Mouse (Mus musculus): ENCODE data around the gene Xab2. TPM values are rescaled to one million over a fixed set of nuclear protein-coding genes. Genes with fewer than 3 reads are reported as not detected.

The Xab2 gene
- polyA plus RNA-seq, 1 experiment from 2014 or later: 15.9 TPM

- peaks cover 12% of the 10 kb centered on the region for H3K36me3 ChIP-seq (replicated peaks; ENCODE audit: insufficient read depth, low read length)
- no peak overlapping the region for H3K4me3 ChIP-seq (ENCODE audit: low read depth, low read length)
- ATAC-seq: no peak
- H3K9ac ChIP-seq (replicated peaks): no peak overlapping the region
- no peaks in the 10 kb centered on the region for H3K27me3 ChIP-seq (ENCODE audit: insufficient read depth, low read length)
- TF ChIP-seq EP300 (IDR thresholded peaks at IDR 0.05; ENCODE audit: low read depth) (no peak), CTCF (IDR thresholded peaks at IDR 0.05; ENCODE audit: low read depth) (no peak)
- H3K27ac ChIP-seq (ENCODE audit: low read depth): peak overlapping the region; percentile 57
- H3K4me1 ChIP-seq (ENCODE audit: insufficient read depth): no peaks in the 10 kb centered on the region; the same call in 1 of the 2 replicates
- 0 out of 2 replicates have a peak overlapping the region, but pooled peaks have one; percentile 7 for H3K4me2 ChIP-seq (ENCODE audit: low read depth, low read length)
- 67% methylated on average over 6 of the region's 6 CpGs for WGBS (ENCODE audit: insufficient replicate concordance)
- H3K9me3 ChIP-seq (ENCODE audit: low read length): no peaks in the 10 kb centered on the region
- DNase-seq: no peak
These were observed 25.9 kb upstream of the Xab2 start for GRCm38 (mm10) chr8:3646824-3647531.

DNA sequence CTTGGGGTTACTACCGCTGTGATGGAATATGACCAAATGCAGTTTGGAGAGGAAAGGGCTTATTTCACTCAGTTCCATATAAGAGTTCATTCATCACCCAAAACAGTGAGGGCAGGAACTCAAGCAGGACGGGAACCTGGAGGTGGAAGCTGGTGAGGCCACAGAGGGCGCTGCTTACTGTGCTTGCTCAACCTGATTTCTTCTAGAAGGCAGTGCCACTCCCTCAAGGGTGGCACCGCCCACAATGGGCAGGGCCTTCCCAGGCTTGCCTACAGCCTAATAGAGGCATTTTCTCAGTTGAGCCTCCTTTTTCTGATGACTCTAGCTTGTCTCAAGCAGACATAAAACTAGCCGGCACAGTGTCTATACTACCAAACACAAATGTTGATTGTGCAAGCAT is 24.7 kb upstream of the Xab2 start:
- peaks cover 23% of the 10 kb centered on the region for H3K36me3 ChIP-seq (replicated peaks; ENCODE audit: insufficient read depth, low read length)
- TF ChIP-seq EP300 (IDR thresholded peaks at IDR 0.05; ENCODE audit: low read depth) (no peak), CTCF (IDR thresholded peaks at IDR 0.05; ENCODE audit: low read depth) (peak; percentile 65)
- no peak overlapping the region for H3K9ac ChIP-seq (replicated peaks)
- H3K27ac ChIP-seq (ENCODE audit: low read depth): peak overlapping the region; percentile 57; the same call in 1 of the 2 replicates
- DNase-seq (peak; percentile 81), ATAC-seq (peak; percentile 81)
- no peaks in the 10 kb centered on the region for H3K27me3 ChIP-seq (ENCODE audit: insufficient read depth, low read length)
- H3K4me3 ChIP-seq (ENCODE audit: low read depth, low read length): no peak overlapping the region
- no peak overlapping the region for H3K4me2 ChIP-seq (ENCODE audit: low read depth, low read length)
- H3K9me3 ChIP-seq (ENCODE audit: low read length): no peaks in the 10 kb centered on the region
- WGBS (ENCODE audit: insufficient replicate concordance): 9% methylated on average over 5 of the region's 5 CpGs
- H3K4me1 ChIP-seq (ENCODE audit: insufficient read depth): no peaks in the 10 kb centered on the region; the same call in 1 of the 2 replicates

DNA sequence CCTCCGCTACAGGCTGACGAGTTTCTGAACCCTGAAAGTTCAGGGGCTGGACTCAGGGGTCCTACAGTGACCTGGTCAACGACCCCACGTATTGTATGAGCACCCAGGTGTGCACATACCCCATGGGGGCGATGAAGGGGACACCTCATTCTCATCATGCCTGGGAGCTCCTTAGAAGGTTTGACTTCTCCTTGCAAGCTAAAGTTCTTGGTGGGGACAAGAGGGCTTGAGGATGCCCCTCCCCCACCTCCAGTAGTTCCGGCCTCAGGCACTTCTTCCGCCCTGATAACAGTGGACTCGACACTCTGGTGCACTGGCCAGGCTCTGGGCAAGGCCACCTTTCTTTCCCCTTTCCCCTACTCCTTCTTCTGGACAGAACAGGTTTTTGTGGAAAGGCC is 10.4 kb upstream of the Xab2 start:
- 7% methylated on average over 8 of the region's 8 CpGs for WGBS (ENCODE audit: insufficient replicate concordance)
- peak; percentile 29 for ATAC-seq
- peaks cover 38% of the 10 kb centered on the region for H3K36me3 ChIP-seq (replicated peaks; ENCODE audit: insufficient read depth, low read length)
- H3K9me3 ChIP-seq (ENCODE audit: low read length): no peaks in the 10 kb centered on the region
- DNase-seq: peak; percentile 57
- H3K27me3 ChIP-seq (ENCODE audit: insufficient read depth, low read length): no peaks in the 10 kb centered on the region
- peaks cover 17% of the 10 kb centered on the region for H3K4me1 ChIP-seq (ENCODE audit: insufficient read depth)
- peak overlapping the region; percentile 67 for H3K4me3 ChIP-seq (ENCODE audit: low read depth, low read length)
- peak overlapping the region; percentile 66 for H3K9ac ChIP-seq (replicated peaks)
- peak overlapping the region; percentile 42 for H3K27ac ChIP-seq (ENCODE audit: low read depth)
- H3K4me2 ChIP-seq (ENCODE audit: low read depth, low read length): peak overlapping the region; percentile 68
- TF ChIP-seq EP300 (IDR thresholded peaks at IDR 0.05; ENCODE audit: low read depth) (no peak), CTCF (IDR thresholded peaks at IDR 0.05; ENCODE audit: low read depth) (no peak)

GRCm38 (mm10) chr8:3630647-3631477 is 9.7 kb upstream of the Xab2 start, which contains the start of gene Stxbp2:
Gene Stxbp2, plus strand, starts transcription at chr8:3630955.
- DNase-seq (peak; percentile 91), ATAC-seq (peak; percentile 97)
- peak within 1 kb of the TSS; percentile 66 for H3K9ac ChIP-seq (replicated peaks)
- H3K9me3 ChIP-seq (ENCODE audit: low read length): no peaks in the 10 kb centered on the region
- 4% methylated on average over 44 of the region's 47 CpGs for WGBS (ENCODE audit: insufficient replicate concordance)
- H3K27ac ChIP-seq (ENCODE audit: low read depth): peak within 1 kb of the TSS; percentile 42
- peak within 1 kb of the TSS; percentile 67 for H3K4me3 ChIP-seq (ENCODE audit: low read depth, low read length)
- no peaks in the 10 kb centered on the region for H3K27me3 ChIP-seq (ENCODE audit: insufficient read depth, low read length)
- peaks cover 17% of the 10 kb centered on the region for H3K4me1 ChIP-seq (ENCODE audit: insufficient read depth)
- TF ChIP-seq CTCF (IDR thresholded peaks at IDR 0.05; ENCODE audit: low read depth): no peak
- no peak for TF ChIP-seq EP300 (IDR thresholded peaks at IDR 0.05; ENCODE audit: low read depth)
- peaks cover 32% of the 10 kb centered on the region for H3K36me3 ChIP-seq (replicated peaks; ENCODE audit: insufficient read depth, low read length)
- peak within 1 kb of the TSS; percentile 68 for H3K4me2 ChIP-seq (ENCODE audit: low read depth, low read length)

- H3K9me3 ChIP-seq (ENCODE audit: low read length): no peaks in the 10 kb centered on the region
- DNase-seq (peak; percentile 52), ATAC-seq (peak; percentile 37)
- peaks cover 17% of the 10 kb centered on the region for H3K4me1 ChIP-seq (ENCODE audit: insufficient read depth)
- no peak overlapping the region for H3K4me3 ChIP-seq (ENCODE audit: low read depth, low read length)
- H3K27ac ChIP-seq (ENCODE audit: low read depth): no peak overlapping the region
- H3K36me3 ChIP-seq (replicated peaks; ENCODE audit: insufficient read depth, low read length): peaks cover 9% of the 10 kb centered on the region; the same call in 1 of the 2 replicates
- no peak overlapping the region for H3K9ac ChIP-seq (replicated peaks)
- 43% methylated on average over 5 of the region's 5 CpGs for WGBS (ENCODE audit: insufficient replicate concordance)
- H3K4me2 ChIP-seq (ENCODE audit: low read depth, low read length): no peak overlapping the region
- TF ChIP-seq EP300 (IDR thresholded peaks at IDR 0.05; ENCODE audit: low read depth) (no peak), CTCF (IDR thresholded peaks at IDR 0.05; ENCODE audit: low read depth) (peak; percentile 72)
- H3K27me3 ChIP-seq (ENCODE audit: insufficient read depth, low read length): no peaks in the 10 kb centered on the region
These were observed 6.9 kb upstream of the Xab2 start for GRCm38 (mm10) chr8:3628014-3628413.

DNA sequence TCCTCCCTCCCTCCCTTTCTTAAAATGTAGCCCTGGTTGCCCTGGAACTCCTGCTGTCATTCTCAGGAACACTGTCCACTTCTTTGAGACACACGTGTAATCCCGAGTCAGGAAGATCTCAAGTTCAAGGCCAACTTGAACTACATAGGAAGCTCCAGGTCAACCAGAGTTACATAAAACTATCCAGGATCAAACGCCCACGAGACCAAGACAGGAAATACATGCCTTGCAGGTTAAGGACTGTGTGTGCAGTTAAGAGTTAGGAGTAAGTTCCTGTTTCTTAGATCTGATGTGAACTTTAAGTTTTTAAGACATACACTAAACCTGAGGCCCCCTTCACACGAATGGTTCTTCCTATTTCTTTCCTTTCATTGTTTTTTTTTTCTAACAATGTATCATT is 5.9 kb upstream of the Xab2 start:
- Histone ChIP-seq H3K4me3 (ENCODE audit: low read depth, low read length) (no peak overlapping the region), H3K4me2 (ENCODE audit: low read depth, low read length) (no peak overlapping the region), H3K27me3 (ENCODE audit: insufficient read depth, low read length) (no peaks in the 10 kb centered on the region), H3K4me1 (ENCODE audit: insufficient read depth) (peaks cover 17% of the 10 kb centered on the region), H3K27ac (ENCODE audit: low read depth) (no peak overlapping the region), H3K36me3 (replicated peaks; ENCODE audit: insufficient read depth, low read length) (peaks cover 4% of the 10 kb centered on the region; the same call in 1 of the 2 replicates), H3K9me3 (ENCODE audit: low read length) (no peaks in the 10 kb centered on the region), H3K9ac (replicated peaks) (no peak overlapping the region)
- no peak for TF ChIP-seq EP300 (IDR thresholded peaks at IDR 0.05; ENCODE audit: low read depth)
- no peak for TF ChIP-seq CTCF (IDR thresholded peaks at IDR 0.05; ENCODE audit: low read depth)
- 22% methylated on average over 5 of the region's 5 CpGs for WGBS (ENCODE audit: insufficient replicate concordance)
- no peak for DNase-seq
- no peak for ATAC-seq

Data from liver, postnatal 0 days (tissue).